Mouse (Mus musculus): ENCODE results near the gene Gm5916. TPM values are rescaled to one million over a fixed set of nuclear protein-coding genes. Genes with fewer than 3 reads are reported as not detected.

Gene Gm5916
- not detected in 2 replicates for polyA plus RNA-seq (2015; fragmentation: Nextera tagmentation; extraction: Ambion mirVana)

GRCm38 (mm10) chr9:36128679-36129078 is at the start of gene Gm5916:
Gm5916 (minus strand) TSS chr9:36128779.
- Histone ChIP-seq H3K9ac (no peak within 1 kb of the TSS), H3K4me2 (no peak within 1 kb of the TSS), H3K9me3 (peaks cover 13% of the 10 kb centered on the region; the same call in 1 of the 2 replicates), H3K27ac (replicated peaks) (no peak within 1 kb of the TSS), H3K4me3 (no peak within 1 kb of the TSS), H3K27me3 (replicated peaks) (no peaks in the 10 kb centered on the region), H3K4me1 (no peaks in the 10 kb centered on the region), H3K36me3 (no peaks in the 10 kb centered on the region)
- ATAC-seq (ENCODE audit: extremely low read depth, insufficient number of reproducible peaks, low FRiP score, low TSS enrichment), result no peak
- WGBS, result 61% methylated on average over 1 of the region's 1 CpGs

Other genes starting within 250 kb of the Gm5916 start
- not detected in 2 replicates for gene 9230113P08Rik, start 220.4 kb downstream of the Gm5916 start, polyA plus RNA-seq (2015; fragmentation: Nextera tagmentation; extraction: Ambion mirVana)